Mouse (Mus musculus): ENCODE results near the gene Nthl1. TPM values are rescaled to one million over a fixed set of nuclear protein-coding genes. Genes with fewer than 3 reads are reported as not detected.

Nthl1 gene
- polyA plus RNA-seq (2014; fragmentation: Nextera tagmentation; extraction: Ambion mirVana): 7.3 and 7.7 TPM in 2 replicates

- Histone ChIP-seq H3K27me3 (ENCODE audit: control insufficient read depth, insufficient read depth, low read length) (peaks cover 3% of the 10 kb centered on the region; the same call in 1 of the 2 replicates), H3K9ac (ENCODE audit: low read length) (peak within 1 kb of the TSS; percentile 90), H3K4me2 (ENCODE audit: low read length) (peak within 1 kb of the TSS; percentile 92), H3K36me3 (ENCODE audit: control insufficient read depth, insufficient read depth, low read length) (peaks cover 35% of the 10 kb centered on the region), H3K4me1 (ENCODE audit: control insufficient read depth in 2 of 2, insufficient read depth in 2 of 2, low read length in 2 of 2) (peaks cover 16 to 21% of the 10 kb centered on the region in 2 experiments), H3K4me3 (ENCODE audit: control insufficient read depth in 1 of 2, insufficient read depth in 1 of 2, low read depth in 1 of 2, low read length in 2 of 2) (peak within 1 kb of the TSS; percentile 76 to 81), H3K27ac (replicated peaks in 1 of 2; ENCODE audit: control insufficient read depth in 1 of 2, insufficient read depth in 1 of 2, low read depth in 2 of 2, low read length in 2 of 2) (peak within 1 kb of the TSS; percentile 84 to 89), H3K9me3 (ENCODE audit: control insufficient read depth, low read length) (no peaks in the 10 kb centered on the region)
- WGBS: 1% methylated on average over 51 of the region's 51 CpGs
- peak; percentile 60 for ATAC-seq (ENCODE audit: insufficient number of reproducible peaks, insufficient read depth, low FRiP score, low read depth)
Measured at GRCm38 (mm10) chr17:24632167-24632812, at the start of gene Nthl1, which contains the start of gene Tsc2. Gene Nthl1 (plus strand): TSS chr17:24632680. Gene Tsc2 (minus strand): TSS chr17:24632630.

- no peak overlapping the region for H3K4me3 ChIP-seq (ENCODE audit: control insufficient read depth in 1 of 2, insufficient read depth in 1 of 2, low read depth in 1 of 2, low read length in 2 of 2)
- no peaks in the 10 kb centered on the region for H3K9me3 ChIP-seq (ENCODE audit: control insufficient read depth, low read length)
- H3K4me1 ChIP-seq (ENCODE audit: control insufficient read depth in 2 of 2, insufficient read depth in 2 of 2, low read length in 2 of 2): no peaks in the 10 kb centered on the region
- H3K36me3 ChIP-seq (ENCODE audit: control insufficient read depth, insufficient read depth, low read length): peaks cover 83% of the 10 kb centered on the region
- H3K27ac ChIP-seq (replicated peaks in 1 of 2; ENCODE audit: control insufficient read depth in 1 of 2, insufficient read depth in 1 of 2, low read depth in 2 of 2, low read length in 2 of 2): peak overlapping the region; percentile 37 to 70
- no peak overlapping the region for H3K4me2 ChIP-seq (ENCODE audit: low read length)
- WGBS: 65% methylated on average over 5 of the region's 5 CpGs
- ATAC-seq (ENCODE audit: insufficient number of reproducible peaks, insufficient read depth, low FRiP score, low read depth): peak; percentile 46; the same call in 1 of the 2 replicates
- no peaks in the 10 kb centered on the region for H3K27me3 ChIP-seq (ENCODE audit: control insufficient read depth, insufficient read depth, low read length)
- no peak overlapping the region; the same call in 1 of the 2 replicates for H3K9ac ChIP-seq (ENCODE audit: low read length)
Measured at GRCm38 (mm10) chr17:24583599-24584460, 48.6 kb upstream of the Nthl1 start.

GRCm38 (mm10) chr17:24584520-24584919 lies 48.0 kb upstream of the Nthl1 start:
- Histone ChIP-seq H3K4me1 (ENCODE audit: control insufficient read depth in 2 of 2, insufficient read depth in 2 of 2, low read length in 2 of 2) (no peaks in the 10 kb centered on the region), H3K4me3 (ENCODE audit: control insufficient read depth in 1 of 2, insufficient read depth in 1 of 2, low read depth in 1 of 2, low read length in 2 of 2) (no peak overlapping the region), H3K9ac (ENCODE audit: low read length) (no peak overlapping the region), H3K9me3 (ENCODE audit: control insufficient read depth, low read length) (no peaks in the 10 kb centered on the region), H3K36me3 (ENCODE audit: control insufficient read depth, insufficient read depth, low read length) (peaks cover 81% of the 10 kb centered on the region), H3K27me3 (ENCODE audit: control insufficient read depth, insufficient read depth, low read length) (no peaks in the 10 kb centered on the region), H3K27ac (replicated peaks in 1 of 2; ENCODE audit: control insufficient read depth in 1 of 2, insufficient read depth in 1 of 2, low read depth in 2 of 2, low read length in 2 of 2) (peak overlapping the region; percentile 16 to 35; a peak in 3 of 4 replicates), H3K4me2 (ENCODE audit: low read length) (no peak overlapping the region)
- ATAC-seq (ENCODE audit: insufficient number of reproducible peaks, insufficient read depth, low FRiP score, low read depth): no peak
- WGBS: 74% methylated on average over 3 of the region's 3 CpGs

GRCm38 (mm10) chr17:24586532-24586931 lies 45.9 kb upstream of the Nthl1 start:
- no peaks in the 10 kb centered on the region for H3K27me3 ChIP-seq (ENCODE audit: control insufficient read depth, insufficient read depth, low read length)
- 92% methylated on average over 4 of the region's 4 CpGs for WGBS
- H3K4me2 ChIP-seq (ENCODE audit: low read length): no peak overlapping the region
- no peak for ATAC-seq (ENCODE audit: insufficient number of reproducible peaks, insufficient read depth, low FRiP score, low read depth)
- no peak overlapping the region for H3K9ac ChIP-seq (ENCODE audit: low read length)
- no peaks in the 10 kb centered on the region for H3K4me1 ChIP-seq (ENCODE audit: control insufficient read depth in 2 of 2, insufficient read depth in 2 of 2, low read length in 2 of 2)
- no peak overlapping the region for H3K27ac ChIP-seq (replicated peaks in 1 of 2; ENCODE audit: control insufficient read depth in 1 of 2, insufficient read depth in 1 of 2, low read depth in 2 of 2, low read length in 2 of 2)
- peaks cover 78% of the 10 kb centered on the region for H3K36me3 ChIP-seq (ENCODE audit: control insufficient read depth, insufficient read depth, low read length)
- no peaks in the 10 kb centered on the region for H3K9me3 ChIP-seq (ENCODE audit: control insufficient read depth, low read length)
- H3K4me3 ChIP-seq (ENCODE audit: control insufficient read depth in 1 of 2, insufficient read depth in 1 of 2, low read depth in 1 of 2, low read length in 2 of 2): no peak overlapping the region

- peaks cover 95% of the 10 kb centered on the region for H3K36me3 ChIP-seq (ENCODE audit: control insufficient read depth, insufficient read depth, low read length)
- no peak overlapping the region for H3K4me2 ChIP-seq (ENCODE audit: low read length)
- no peak overlapping the region for H3K4me3 ChIP-seq (ENCODE audit: control insufficient read depth in 1 of 2, insufficient read depth in 1 of 2, low read depth in 1 of 2, low read length in 2 of 2)
- no peaks in the 10 kb centered on the region for H3K9me3 ChIP-seq (ENCODE audit: control insufficient read depth, low read length)
- H3K27me3 ChIP-seq (ENCODE audit: control insufficient read depth, insufficient read depth, low read length): no peaks in the 10 kb centered on the region
- WGBS: 68% methylated on average over 3 of the region's 3 CpGs
- no peak overlapping the region for H3K27ac ChIP-seq (replicated peaks in 1 of 2; ENCODE audit: control insufficient read depth in 1 of 2, insufficient read depth in 1 of 2, low read depth in 2 of 2, low read length in 2 of 2)
- H3K9ac ChIP-seq (ENCODE audit: low read length): no peak overlapping the region
- no peak for ATAC-seq (ENCODE audit: insufficient number of reproducible peaks, insufficient read depth, low FRiP score, low read depth)
- no peaks in the 10 kb centered on the region for H3K4me1 ChIP-seq (ENCODE audit: control insufficient read depth in 2 of 2, insufficient read depth in 2 of 2, low read length in 2 of 2)
Measured at GRCm38 (mm10) chr17:24590943-24591342, 41.5 kb upstream of the Nthl1 start.

GRCm38 (mm10) chr17:24591695-24592094 lies 40.8 kb upstream of the Nthl1 start:
- no peaks in the 10 kb centered on the region for H3K9me3 ChIP-seq (ENCODE audit: control insufficient read depth, low read length)
- 92% methylated on average over 5 of the region's 5 CpGs for WGBS
- H3K9ac ChIP-seq (ENCODE audit: low read length): no peak overlapping the region
- ATAC-seq (ENCODE audit: insufficient number of reproducible peaks, insufficient read depth, low FRiP score, low read depth): no peak
- no peaks in the 10 kb centered on the region for H3K4me1 ChIP-seq (ENCODE audit: control insufficient read depth in 2 of 2, insufficient read depth in 2 of 2, low read length in 2 of 2)
- no peak overlapping the region for H3K27ac ChIP-seq (replicated peaks in 1 of 2; ENCODE audit: control insufficient read depth in 1 of 2, insufficient read depth in 1 of 2, low read depth in 2 of 2, low read length in 2 of 2)
- H3K4me3 ChIP-seq (ENCODE audit: control insufficient read depth in 1 of 2, insufficient read depth in 1 of 2, low read depth in 1 of 2, low read length in 2 of 2): no peak overlapping the region
- H3K4me2 ChIP-seq (ENCODE audit: low read length): no peak overlapping the region
- H3K27me3 ChIP-seq (ENCODE audit: control insufficient read depth, insufficient read depth, low read length): no peaks in the 10 kb centered on the region
- peaks cover 95% of the 10 kb centered on the region for H3K36me3 ChIP-seq (ENCODE audit: control insufficient read depth, insufficient read depth, low read length)

GRCm38 (mm10) chr17:24593248-24593647 lies 39.2 kb upstream of the Nthl1 start:
- Histone ChIP-seq H3K4me1 (ENCODE audit: control insufficient read depth in 2 of 2, insufficient read depth in 2 of 2, low read length in 2 of 2) (no peaks in the 10 kb centered on the region), H3K4me3 (ENCODE audit: control insufficient read depth in 1 of 2, insufficient read depth in 1 of 2, low read depth in 1 of 2, low read length in 2 of 2) (no peak overlapping the region), H3K36me3 (ENCODE audit: control insufficient read depth, insufficient read depth, low read length) (peaks cover 95% of the 10 kb centered on the region), H3K9ac (ENCODE audit: low read length) (no peak overlapping the region), H3K9me3 (ENCODE audit: control insufficient read depth, low read length) (no peaks in the 10 kb centered on the region), H3K27me3 (ENCODE audit: control insufficient read depth, insufficient read depth, low read length) (no peaks in the 10 kb centered on the region), H3K27ac (replicated peaks in 1 of 2; ENCODE audit: control insufficient read depth in 1 of 2, insufficient read depth in 1 of 2, low read depth in 2 of 2, low read length in 2 of 2) (no peak overlapping the region), H3K4me2 (ENCODE audit: low read length) (no peak overlapping the region)
- 82% methylated on average over 5 of the region's 5 CpGs for WGBS
- no peak for ATAC-seq (ENCODE audit: insufficient number of reproducible peaks, insufficient read depth, low FRiP score, low read depth)

Data from heart, embryonic 14.5 days (tissue).